Mouse (Mus musculus) cerebellum, adult 2 months (tissue): ENCODE results near the gene Tmem209. TPM values are rescaled to one million over a fixed set of nuclear protein-coding genes. Genes with fewer than 3 reads are reported as not detected.

Experiments used
- DNase-seq, 2 experiments: peaks; one replicate each; pipeline ENCODE4 v3.0.0; 2021
- H3K27ac ChIP-seq: fragments of 200-500 bp; 2 replicates; pipeline ENCODE4 v1.5.1; 2012; ENCODE audit warnings: low read length, control low read depth, inconsistent platforms; ENCODE audit not compliant: insufficient read depth
- H3K27me3 ChIP-seq: fragments of 200-500 bp; 2 replicates; pipeline ENCODE4 v1.6.1; 2012; ENCODE audit warnings: inconsistent platforms, mild to moderate bottlenecking, low read length, moderate library complexity; ENCODE audit not compliant: control insufficient read depth, insufficient read depth
- H3K4me1 ChIP-seq: fragments of 200-500 bp; 2 replicates; pipeline ENCODE4 v1.6.1; 2011; ENCODE audit warnings: low read length; ENCODE audit not compliant: control insufficient read depth, insufficient read depth
- H3K4me3 ChIP-seq: fragments of 200-500 bp; replicated peaks from 2 replicates; pipeline ENCODE3; 2011; ENCODE audit warnings: mild to moderate bottlenecking, low read depth, low read length, control low read depth; ENCODE audit not compliant: insufficient read depth
- CTCF ChIP-seq: fragments of 200-500 bp; IDR thresholded peaks from 2 replicates; pipeline ENCODE4 v1.5.1; 2011; ENCODE audit warnings: low read depth, mild to moderate bottlenecking, control low read depth, low read length, moderate library complexity, borderline replicate concordance; ENCODE audit not compliant: insufficient read depth
- POLR2A ChIP-seq: fragments of 200-500 bp; IDR thresholded peaks from 2 replicates; pipeline ENCODE4 v1.6.1; 2011; ENCODE audit warnings: low read length, control low read depth, borderline replicate concordance; ENCODE audit not compliant: insufficient read depth
- WGBS: fragments of 180-500 bp; shearing (Covaris S2); methylation state at CpG from one replicate; pipeline ENCODE4 v1.1.7; 2018; 5-methylcytosine and 5-hydroxymethylcytosine counted together
- polyA plus RNA-seq: library from polyadenylated mRNA; depleted of rRNA; stranded (reverse); fragments of >200 nt; gene quantifications from 2 replicates; pipeline ENCODE4 v1.2.3, GENCODE M21; 2012

Tmem209 gene
- polyA plus RNA-seq, 1 experiment, result 33.9 TPM

DNA sequence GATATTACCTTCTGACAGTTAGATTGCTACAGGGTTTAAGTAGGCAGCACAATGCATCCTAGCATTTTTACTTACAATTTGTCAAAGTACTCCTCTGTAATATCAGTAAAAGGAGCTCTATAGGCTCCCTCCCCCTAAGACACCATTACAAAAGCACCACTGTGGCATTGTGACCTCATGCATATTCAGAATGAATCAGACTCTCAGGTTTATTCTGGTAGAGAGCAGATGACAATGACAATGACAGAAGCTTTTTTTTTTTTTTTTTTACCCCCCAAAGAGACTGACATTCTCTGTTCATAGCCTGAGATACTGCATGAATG lies 41.6 kb upstream of the Tmem209 start:
- no peak overlapping the region for H3K4me3 ChIP-seq
- no peaks in the 10 kb centered on the region for H3K27me3 ChIP-seq
- DNase-seq, result no peak
- TF ChIP-seq CTCF, result no peak
- TF ChIP-seq POLR2A, result no peak
- peaks cover 5% of the 10 kb centered on the region; the same call in 1 of the 2 replicates for H3K4me1 ChIP-seq
- peak overlapping the region; percentile 75; the same call in 1 of the 2 replicates for H3K27ac ChIP-seq

DNA sequence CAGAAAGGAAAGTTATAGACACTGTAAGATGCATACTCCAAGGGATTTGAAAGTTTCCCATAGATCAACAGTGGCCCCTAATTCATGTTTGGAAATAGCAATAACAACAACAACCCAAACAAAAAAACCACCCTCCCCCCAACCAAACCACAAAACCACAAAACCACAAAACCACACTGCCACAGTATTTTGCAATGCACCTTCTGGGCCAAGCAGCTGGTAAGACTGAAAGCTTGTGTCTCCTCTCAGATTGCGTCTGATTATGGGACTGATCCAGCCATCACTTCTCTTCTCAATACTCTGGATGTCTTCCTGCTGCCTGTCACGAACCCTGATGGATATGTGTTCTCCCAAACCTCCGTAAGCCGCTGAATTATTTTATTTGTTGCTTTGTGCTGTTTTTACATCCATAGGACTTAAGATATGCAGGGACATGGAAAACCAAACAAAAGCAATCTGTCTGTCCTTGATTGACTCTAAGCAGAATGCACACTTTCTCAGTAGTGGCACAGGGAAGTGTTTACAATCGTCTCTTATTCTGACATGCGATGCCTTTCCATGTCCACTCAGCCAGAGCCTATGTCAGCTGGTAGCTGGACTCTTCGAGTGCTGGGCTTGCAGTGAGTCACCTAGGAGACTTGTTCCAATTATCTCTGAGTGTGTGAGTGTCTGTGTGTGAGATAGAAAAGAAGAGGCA lies 41.1 kb upstream of the Tmem209 start:
- DNase-seq, result no peak
- TF ChIP-seq POLR2A (no peak), CTCF (no peak)
- 72% methylated on average over 7 of the region's 7 CpGs for WGBS
- H3K4me3 ChIP-seq, result no peak overlapping the region
- H3K27me3 ChIP-seq, result no peaks in the 10 kb centered on the region
- H3K27ac ChIP-seq, result no peak overlapping the region
- peaks cover 5% of the 10 kb centered on the region; the same call in 1 of the 2 replicates for H3K4me1 ChIP-seq

DNA sequence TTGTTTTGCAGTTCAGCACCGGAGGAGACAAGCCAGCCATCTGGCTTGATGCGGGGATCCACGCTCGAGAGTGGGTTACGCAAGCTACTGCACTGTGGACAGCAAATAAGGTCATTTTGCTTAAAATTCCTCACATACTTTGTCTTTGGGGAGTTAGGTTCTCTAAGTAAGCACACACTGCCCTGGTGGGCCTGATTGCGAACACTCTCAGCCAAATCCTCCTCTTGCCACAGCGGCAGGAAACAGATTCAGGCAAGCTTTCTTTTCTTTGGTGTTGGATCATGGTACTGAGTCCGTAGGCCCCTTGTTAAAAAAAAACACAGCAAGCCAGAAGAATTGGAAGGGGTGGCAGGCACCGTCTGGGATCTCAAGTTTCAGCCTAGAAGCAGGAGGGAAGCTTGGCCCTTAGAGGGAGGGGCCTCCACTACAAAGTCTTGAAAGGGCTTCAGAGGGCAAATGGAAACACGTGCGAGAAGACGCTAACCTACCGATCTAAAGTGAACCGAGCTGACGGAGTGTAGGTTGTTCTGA lies 39.7 kb upstream of the Tmem209 start:
- peak in 1 of 2 experiments; percentile 19 for DNase-seq
- 51% methylated on average over 15 of the region's 15 CpGs for WGBS
- H3K4me1 ChIP-seq, result peaks cover 5% of the 10 kb centered on the region; the same call in 1 of the 2 replicates
- H3K27me3 ChIP-seq, result no peaks in the 10 kb centered on the region
- TF ChIP-seq CTCF (no peak), POLR2A (no peak)
- H3K27ac ChIP-seq, result no peak overlapping the region
- H3K4me3 ChIP-seq, result no peak overlapping the region

DNA sequence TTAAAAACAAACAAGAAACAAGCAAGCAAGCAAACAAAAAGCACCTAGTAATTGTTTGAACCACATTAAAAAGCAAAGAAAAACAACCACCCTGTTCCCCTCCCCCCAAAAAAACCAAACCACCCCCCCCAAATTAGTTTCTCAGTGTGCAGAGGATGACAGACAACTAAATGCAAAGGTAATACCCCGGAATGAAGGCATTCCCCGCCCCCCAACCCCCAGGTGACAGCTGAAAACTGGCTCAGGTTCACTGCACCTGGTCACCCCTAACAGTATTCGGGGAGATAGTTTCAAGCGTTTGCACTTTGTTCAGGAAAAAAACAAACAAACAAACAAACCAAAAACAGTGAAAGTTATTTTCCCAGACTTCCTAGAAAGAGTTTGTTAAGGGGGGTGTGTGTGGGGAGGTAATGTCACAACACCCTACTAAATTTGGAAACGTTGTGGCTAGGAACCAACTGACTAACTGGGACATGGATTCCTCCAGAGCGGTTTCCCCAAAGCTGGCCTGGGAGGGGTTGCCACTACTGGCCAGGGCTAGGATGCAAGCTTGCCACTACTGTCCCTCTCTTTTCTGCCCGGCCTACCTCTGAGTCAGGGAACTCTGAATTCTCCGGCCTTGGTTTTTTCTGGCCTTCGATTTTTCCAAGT lies 38.2 kb upstream of the Tmem209 start:
- TF ChIP-seq POLR2A, result no peak
- no peak for TF ChIP-seq CTCF
- Histone ChIP-seq H3K4me1 (peaks cover 5% of the 10 kb centered on the region; the same call in 1 of the 2 replicates), H3K27me3 (no peaks in the 10 kb centered on the region), H3K27ac (no peak overlapping the region), H3K4me3 (no peak overlapping the region)
- 26% methylated on average over 9 of the region's 9 CpGs for WGBS
- DNase-seq, result peak; percentile 25 to 42

DNA sequence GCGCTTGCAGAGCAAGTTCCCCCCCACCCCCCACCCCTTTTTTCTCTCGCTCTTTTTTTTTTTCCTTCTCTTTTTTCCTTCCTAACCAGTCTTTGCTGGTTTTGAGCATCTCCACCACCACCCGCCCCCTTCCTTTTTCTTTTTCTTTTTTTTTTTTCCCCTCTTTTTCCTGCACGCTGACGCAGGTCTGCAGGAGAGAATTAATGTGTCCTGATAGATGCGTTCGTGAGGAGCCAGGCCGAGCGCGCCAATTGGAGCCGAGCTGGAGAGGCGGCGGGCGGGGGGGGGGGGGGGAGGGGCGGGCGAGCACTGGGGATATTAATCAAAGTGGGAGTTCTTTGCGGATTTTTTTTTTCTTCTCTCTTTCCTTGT lies 37.7 kb upstream of the Tmem209 start:
- no peak for TF ChIP-seq POLR2A
- TF ChIP-seq CTCF, result no peak
- DNase-seq, result peak; percentile 59 to 71
- no peaks in the 10 kb centered on the region for H3K27me3 ChIP-seq

DNA sequence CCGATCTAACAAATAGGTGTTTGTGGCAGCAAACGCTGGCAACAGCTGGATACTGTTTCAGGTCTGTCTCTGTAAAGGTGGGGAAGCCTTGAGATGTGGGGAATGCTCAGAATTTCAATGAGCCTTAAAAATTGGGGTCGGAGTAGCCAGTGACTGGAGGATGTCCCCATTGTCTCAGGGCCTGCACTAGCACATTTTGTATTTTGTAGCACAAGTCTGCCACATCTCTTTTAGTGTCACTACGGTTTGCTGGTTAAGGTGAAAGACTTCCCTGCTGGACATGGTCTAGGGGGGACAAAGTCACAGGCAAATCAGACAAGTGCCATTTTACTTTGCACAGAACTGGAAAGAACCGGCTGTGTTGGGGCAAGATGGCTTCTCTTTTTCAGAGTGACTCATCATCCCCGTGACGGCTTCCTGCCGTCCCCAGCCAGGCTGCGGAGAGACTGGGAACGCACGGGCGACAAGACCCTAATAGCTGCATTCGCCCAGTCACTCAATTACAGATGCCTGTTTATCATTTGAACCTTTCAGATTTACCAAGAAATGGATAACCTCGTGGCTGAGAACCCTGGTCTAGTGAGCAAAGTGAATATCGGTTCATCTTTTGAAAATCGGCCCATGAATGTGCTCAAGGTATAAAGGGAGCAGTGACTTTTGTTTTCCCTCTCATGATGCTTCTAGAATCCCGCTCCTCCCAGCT lies 37.1 kb upstream of the Tmem209 start:
- DNase-seq, result peak; percentile 55 to 58
- WGBS, result 16% methylated on average over 17 of the region's 17 CpGs
- H3K27ac ChIP-seq, result peak overlapping the region; percentile 29
- H3K27me3 ChIP-seq, result no peaks in the 10 kb centered on the region
- H3K4me1 ChIP-seq, result peaks cover 5% of the 10 kb centered on the region; the same call in 1 of the 2 replicates
- H3K4me3 ChIP-seq, result peak overlapping the region; percentile 38
- TF ChIP-seq CTCF (no peak), POLR2A (no peak)

More for the DNA sequence above, 37.7 kb upstream of the Tmem209 start:
- Histone ChIP-seq H3K4me3 (peak overlapping the region; percentile 38), H3K4me1 (peaks cover 5% of the 10 kb centered on the region; the same call in 1 of the 2 replicates), H3K27ac (peak overlapping the region; percentile 29)
- WGBS, result 0% methylated on average over 15 of the region's 17 CpGs

DNA sequence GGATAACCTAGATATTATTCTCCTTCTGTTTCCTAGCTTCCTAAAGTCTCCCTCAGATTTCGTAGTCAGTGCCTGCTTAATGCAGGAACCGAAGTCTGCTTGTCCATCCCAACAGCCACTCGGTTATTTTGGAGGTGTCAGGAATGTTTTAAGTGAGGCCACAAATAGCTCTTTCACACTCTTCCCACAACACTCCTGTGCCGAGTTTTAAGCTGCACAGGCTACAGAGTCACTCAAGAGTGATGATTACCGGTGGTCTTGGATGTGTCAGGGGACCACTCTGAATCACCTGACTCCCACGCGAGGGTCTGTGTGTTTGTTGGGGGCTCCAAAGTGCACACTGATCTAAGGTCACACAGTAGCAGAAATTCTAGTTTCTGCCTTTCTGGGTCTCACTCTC lies 36.1 kb upstream of the Tmem209 start:
- TF ChIP-seq POLR2A, result no peak
- TF ChIP-seq CTCF, result no peak
- H3K27ac ChIP-seq, result no peak overlapping the region
- WGBS, result 95% methylated on average over 7 of the region's 7 CpGs
- no peak for DNase-seq
- H3K4me1 ChIP-seq, result 0 out of 2 replicates have a peak, but pooled peaks cover 5% of the 10 kb centered on the region
- H3K27me3 ChIP-seq, result no peaks in the 10 kb centered on the region
- no peak overlapping the region for H3K4me3 ChIP-seq
